Mouse (Mus musculus) intestine, embryonic 16.5 days (tissue): Measurements from ENCODE around the gene Gal3st3. TPM values are rescaled to one million over a fixed set of nuclear protein-coding genes. Genes with fewer than 3 reads are reported as not detected.

ENCODE experiments used
- ATAC-seq: fragments of 200-750 bp; cut with Nextera tagmentation; 2 replicates; pipeline ENCODE4 v1.8.0; 2017; ENCODE audit warnings: moderate TSS enrichment, moderate library complexity
- H3K27ac ChIP-seq: fragments of 300-500 bp; sonication (generic); 2 replicates; pipeline ENCODE4 v1.5.1; 2014; ENCODE audit warnings: mild to moderate bottlenecking, low read length
- H3K27me3 ChIP-seq: fragments of 300-500 bp; sonication (generic); replicated peaks from 2 replicates; pipeline ENCODE4 v1.6.1; 2014; ENCODE audit warnings: low read length, control low read depth, mixed read lengths; ENCODE audit not compliant: control insufficient read depth, insufficient read depth
- H3K36me3 ChIP-seq: fragments of 300-500 bp; sonication (generic); 2 replicates; pipeline ENCODE4 v1.6.1; 2014; ENCODE audit warnings: low read length, control low read depth; ENCODE audit not compliant: control insufficient read depth, insufficient read depth
- H3K4me1 ChIP-seq: fragments of 300-500 bp; sonication (generic); 2 replicates; pipeline ENCODE4 v1.6.1; 2014; ENCODE audit warnings: low read length, control low read depth, mixed read lengths; ENCODE audit not compliant: control insufficient read depth, insufficient read depth
- H3K4me2 ChIP-seq: fragments of 300-500 bp; sonication (generic); 2 replicates; pipeline ENCODE4 v1.6.1; 2014; ENCODE audit warnings: low read depth, low read length, control low read depth
- H3K4me3 ChIP-seq: fragments of 300-500 bp; sonication (generic); 2 replicates; pipeline ENCODE4 v1.5.1; 2014; ENCODE audit warnings: mild to moderate bottlenecking, low read length
- H3K9ac ChIP-seq: fragments of 300-500 bp; sonication (generic); 2 replicates; pipeline ENCODE4 v1.6.1; 2014; ENCODE audit warnings: low read depth, low read length
- H3K9me3 ChIP-seq: fragments of 300-500 bp; sonication (generic); 2 replicates; pipeline ENCODE4 v1.6.1; 2016; ENCODE audit warnings: low read length, control low read depth; ENCODE audit not compliant: control insufficient read depth
- WGBS: fragments of 180-500 bp; shearing (Covaris S2); extraction: QIAGEN DNeasy Blood & Tissue Kit; methylation state at CpG from one replicate; pipeline ENCODE4 v1.1.7; 2014; 5-methylcytosine and 5-hydroxymethylcytosine counted together
- polyA plus RNA-seq: library from polyadenylated mRNA; unstranded; fragments of >200 nt; fragmentation: Nextera tagmentation; extraction: Ambion mirVana; gene quantifications from 2 replicates; pipeline ENCODE4 v1.2.1, GENCODE M21; 2015

The Gal3st3 gene
- polyA plus RNA-seq, 1 experiment from 2014 or later, result 1.5 TPM

- no peaks in the 10 kb centered on the region for H3K9me3 ChIP-seq
- no peaks in the 10 kb centered on the region for H3K27me3 ChIP-seq
- WGBS, result 72% methylated on average over 4 of the region's 4 CpGs
- H3K27ac ChIP-seq, result peak overlapping the region; percentile 93
- peak overlapping the region; percentile 90; the same call in 1 of the 2 replicates for H3K4me2 ChIP-seq
- H3K4me3 ChIP-seq, result no peak overlapping the region
- H3K9ac ChIP-seq, result peak overlapping the region; percentile 95
- peaks cover 26% of the 10 kb centered on the region for H3K4me1 ChIP-seq
- H3K36me3 ChIP-seq, result peaks cover 19% of the 10 kb centered on the region; the same call in 1 of the 2 replicates
- no peak for ATAC-seq
These were observed 24.2 kb upstream of the Gal3st3 start for GRCm38 (mm10) chr19:5273916-5274315.

- Histone ChIP-seq H3K4me1 (peaks cover 26% of the 10 kb centered on the region), H3K9me3 (no peaks in the 10 kb centered on the region), H3K9ac (no peak overlapping the region), H3K27me3 (no peaks in the 10 kb centered on the region), H3K4me2 (no peak overlapping the region), H3K27ac (no peak overlapping the region; the same call in 1 of the 2 replicates), H3K4me3 (no peak overlapping the region), H3K36me3 (peaks cover 26% of the 10 kb centered on the region; the same call in 1 of the 2 replicates)
- no peak for ATAC-seq
- WGBS, result 89% methylated on average over 13 of the region's 13 CpGs
These were observed 23.5 kb upstream of the Gal3st3 start for GRCm38 (mm10) chr19:5274641-5275040.

GRCm38 (mm10) chr19:5275736-5276135 lies 22.4 kb upstream of the Gal3st3 start:
- Histone ChIP-seq H3K9ac (no peak overlapping the region), H3K27me3 (no peaks in the 10 kb centered on the region), H3K27ac (no peak overlapping the region), H3K9me3 (no peaks in the 10 kb centered on the region), H3K4me3 (no peak overlapping the region), H3K4me2 (no peak overlapping the region), H3K36me3 (peaks cover 30% of the 10 kb centered on the region), H3K4me1 (peaks cover 23% of the 10 kb centered on the region)
- 89% methylated on average over 5 of the region's 5 CpGs for WGBS
- ATAC-seq, result no peak

GRCm38 (mm10) chr19:5276531-5276930 lies 21.6 kb upstream of the Gal3st3 start:
- Histone ChIP-seq H3K4me3 (no peak overlapping the region), H3K4me1 (peaks cover 20% of the 10 kb centered on the region), H3K27me3 (no peaks in the 10 kb centered on the region), H3K4me2 (no peak overlapping the region), H3K27ac (no peak overlapping the region), H3K9ac (no peak overlapping the region), H3K36me3 (peaks cover 33% of the 10 kb centered on the region), H3K9me3 (no peaks in the 10 kb centered on the region)
- ATAC-seq, result no peak
- 92% methylated on average over 2 of the region's 2 CpGs for WGBS

- Histone ChIP-seq H3K36me3 (peaks cover 33% of the 10 kb centered on the region), H3K4me1 (peaks cover 15% of the 10 kb centered on the region), H3K4me3 (no peak overlapping the region), H3K9me3 (no peaks in the 10 kb centered on the region), H3K27me3 (no peaks in the 10 kb centered on the region), H3K9ac (no peak overlapping the region), H3K4me2 (no peak overlapping the region), H3K27ac (no peak overlapping the region)
- WGBS, result 82% methylated on average over 3 of the region's 3 CpGs
- no peak for ATAC-seq
These were observed 21.0 kb upstream of the Gal3st3 start for GRCm38 (mm10) chr19:5277140-5277539.

- 64% methylated on average over 8 of the region's 8 CpGs for WGBS
- H3K4me3 ChIP-seq, result no peak overlapping the region
- peak; percentile 87 for ATAC-seq
These were observed 19.8 kb upstream of the Gal3st3 start for GRCm38 (mm10) chr19:5278381-5278780.

GRCm38 (mm10) chr19:5294972-5295735 lies 3.0 kb upstream of the Gal3st3 start, which contains the start of gene Sf3b2:
Sf3b2 (minus strand) TSS chr19:5295455.
- peak within 1 kb of the TSS; percentile 83 for H3K9ac ChIP-seq
- H3K4me3 ChIP-seq, result peak within 1 kb of the TSS; percentile 72
- peak within 1 kb of the TSS; percentile 87 for H3K27ac ChIP-seq
- peak within 1 kb of the TSS; percentile 85 for H3K4me2 ChIP-seq
- H3K27me3 ChIP-seq, result no peaks in the 10 kb centered on the region
- H3K9me3 ChIP-seq, result no peaks in the 10 kb centered on the region
- WGBS, result 0% methylated on average over 46 of the region's 46 CpGs
- peak; percentile 98 for ATAC-seq
- peaks cover 15% of the 10 kb centered on the region for H3K36me3 ChIP-seq
- peaks cover 9% of the 10 kb centered on the region for H3K4me1 ChIP-seq

More at GRCm38 (mm10) chr19:5278381-5278780, 19.8 kb upstream of the Gal3st3 start:
- no peak overlapping the region for H3K4me2 ChIP-seq
- H3K9ac ChIP-seq, result no peak overlapping the region
- no peak overlapping the region for H3K27ac ChIP-seq
- no peaks in the 10 kb centered on the region for H3K9me3 ChIP-seq
- H3K4me1 ChIP-seq, result peaks cover 13% of the 10 kb centered on the region
- H3K27me3 ChIP-seq, result no peaks in the 10 kb centered on the region
- H3K36me3 ChIP-seq, result peaks cover 33% of the 10 kb centered on the region

- Histone ChIP-seq H3K36me3 (peaks cover 11% of the 10 kb centered on the region), H3K4me2 (peak overlapping the region; percentile 70), H3K4me3 (peak overlapping the region; percentile 72), H3K27me3 (no peaks in the 10 kb centered on the region), H3K9me3 (no peaks in the 10 kb centered on the region), H3K4me1 (peaks cover 9% of the 10 kb centered on the region), H3K9ac (peak overlapping the region; percentile 76), H3K27ac (peak overlapping the region; percentile 87)
- peak; percentile 53 for ATAC-seq
- WGBS, result 5% methylated on average over 13 of the region's 13 CpGs
These were observed 2.4 kb upstream of the Gal3st3 start for GRCm38 (mm10) chr19:5295736-5296075.

GRCm38 (mm10) chr19:5296630-5297029 lies 1.5 kb upstream of the Gal3st3 start:
- no peak overlapping the region for H3K9ac ChIP-seq
- H3K4me3 ChIP-seq, result no peak overlapping the region
- 0 out of 2 replicates have a peak overlapping the region, but pooled peaks have one; percentile 2 for H3K4me2 ChIP-seq
- no peaks in the 10 kb centered on the region for H3K27me3 ChIP-seq
- H3K4me1 ChIP-seq, result peaks cover 9% of the 10 kb centered on the region
- 60% methylated on average over 5 of the region's 5 CpGs for WGBS
- no peak for ATAC-seq
- no peaks in the 10 kb centered on the region for H3K9me3 ChIP-seq
- H3K36me3 ChIP-seq, result peaks cover 7% of the 10 kb centered on the region; the same call in 1 of the 2 replicates
- H3K27ac ChIP-seq, result no peak overlapping the region
